Mouse (Mus musculus) B cell, adult 2 months (primary cell): ENCODE measurements around the gene Atxn1l.

Source experiments
- DNase-seq, 2 experiments: peaks; one replicate each; pipeline ENCODE4 v3.0.0; 2022

The Atxn1l gene

DNA sequence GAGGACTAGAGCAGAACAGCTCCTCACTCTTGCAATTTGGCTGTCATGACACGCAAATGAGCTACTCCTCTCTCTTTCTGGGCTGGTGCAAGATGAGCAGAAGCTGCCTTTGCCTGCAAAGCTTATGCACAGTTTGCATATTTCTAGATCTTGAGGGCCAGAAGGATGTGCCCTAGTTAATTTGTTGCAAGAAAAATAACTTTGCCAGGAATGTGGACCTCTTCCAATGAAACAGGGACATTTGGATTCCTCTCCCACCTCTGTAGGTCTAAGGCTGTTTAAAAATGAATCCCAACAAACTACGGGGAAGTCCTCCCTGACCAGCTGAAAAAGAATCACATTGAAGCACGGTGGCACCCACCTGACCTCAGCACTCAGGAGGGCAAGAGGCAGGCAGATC is 12.4 kb downstream of the Atxn1l start:
- DNase-seq = no peak

DNA sequence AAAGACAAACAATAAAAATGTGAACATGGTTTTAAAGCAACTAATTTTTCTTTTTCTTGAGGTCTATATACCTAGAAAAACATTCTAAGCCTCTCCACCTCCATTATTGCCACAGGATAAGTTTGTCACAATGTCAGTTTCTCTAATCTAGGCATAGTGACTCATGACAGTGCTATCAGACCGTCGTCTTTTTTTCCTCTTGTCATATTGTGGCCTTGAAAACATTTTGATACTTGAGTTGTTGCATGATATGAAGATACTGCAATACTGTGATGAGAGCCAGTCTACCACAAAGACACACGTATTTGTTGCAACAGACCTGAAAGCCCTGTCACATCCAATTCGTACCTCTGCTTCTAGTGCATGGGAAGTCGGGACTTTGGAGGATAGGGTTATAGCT is 22.6 kb downstream of the Atxn1l start:
- DNase-seq = no peak

DNA sequence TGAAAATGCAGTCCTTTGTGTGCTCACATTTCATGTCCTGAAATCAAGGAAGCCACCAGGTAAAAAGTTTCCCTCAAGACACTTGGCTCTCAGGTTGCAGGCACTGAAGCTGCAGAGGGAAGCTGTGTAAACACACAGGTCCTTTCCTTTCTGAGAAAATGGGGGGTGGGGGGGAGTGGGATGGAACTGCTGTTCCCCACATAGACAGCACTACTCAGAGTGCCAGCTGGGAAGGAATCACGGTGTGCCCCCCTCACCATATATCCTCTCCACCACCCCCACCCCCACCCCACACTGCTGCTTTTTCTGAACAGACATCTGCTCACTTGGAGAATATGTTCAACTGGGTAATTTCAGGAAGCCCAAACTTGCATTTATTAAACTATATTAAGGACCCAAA is 25.0 kb downstream of the Atxn1l start:
- DNase-seq = no peak

DNA sequence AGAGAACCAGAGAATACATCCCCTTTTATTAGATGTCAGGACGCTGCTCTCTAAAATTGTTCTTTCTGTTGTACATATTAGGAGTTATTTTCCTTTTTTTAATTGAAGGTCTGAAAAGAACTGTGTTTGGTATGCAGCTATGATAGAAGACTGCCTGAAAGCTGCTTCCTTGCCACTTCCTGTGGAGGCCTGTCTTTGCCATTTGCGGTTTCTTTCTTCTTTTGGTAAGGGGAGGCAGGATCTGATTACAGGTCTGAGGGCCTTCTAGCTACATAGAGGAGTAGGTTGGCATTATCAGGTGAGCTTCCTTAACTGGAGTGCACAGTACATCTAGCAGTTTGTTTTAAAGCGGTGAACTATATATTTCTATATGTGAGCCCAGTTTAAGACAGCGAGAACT is 29.6 kb downstream of the Atxn1l start:
- no peak for DNase-seq

DNA sequence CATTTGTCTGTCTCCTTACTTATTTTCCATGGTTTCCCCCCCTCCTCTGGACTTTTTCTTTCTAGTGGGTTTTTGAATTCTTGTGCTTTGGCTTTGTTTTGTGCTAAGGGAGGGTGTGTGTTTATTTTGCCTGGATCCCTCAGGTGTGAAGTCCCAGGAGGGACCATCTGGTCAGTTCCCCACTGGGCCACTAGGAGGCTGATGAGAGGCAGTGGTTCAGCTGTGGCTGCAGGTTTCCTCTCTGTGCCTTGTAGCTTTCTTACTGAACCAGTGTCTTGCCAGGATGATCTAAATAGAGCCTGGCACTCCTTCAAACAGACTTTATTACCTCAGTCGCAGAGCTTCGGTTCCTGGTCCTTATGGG is 30.7 kb downstream of the Atxn1l start:
- peak; percentile 92 to 95 for DNase-seq

DNA sequence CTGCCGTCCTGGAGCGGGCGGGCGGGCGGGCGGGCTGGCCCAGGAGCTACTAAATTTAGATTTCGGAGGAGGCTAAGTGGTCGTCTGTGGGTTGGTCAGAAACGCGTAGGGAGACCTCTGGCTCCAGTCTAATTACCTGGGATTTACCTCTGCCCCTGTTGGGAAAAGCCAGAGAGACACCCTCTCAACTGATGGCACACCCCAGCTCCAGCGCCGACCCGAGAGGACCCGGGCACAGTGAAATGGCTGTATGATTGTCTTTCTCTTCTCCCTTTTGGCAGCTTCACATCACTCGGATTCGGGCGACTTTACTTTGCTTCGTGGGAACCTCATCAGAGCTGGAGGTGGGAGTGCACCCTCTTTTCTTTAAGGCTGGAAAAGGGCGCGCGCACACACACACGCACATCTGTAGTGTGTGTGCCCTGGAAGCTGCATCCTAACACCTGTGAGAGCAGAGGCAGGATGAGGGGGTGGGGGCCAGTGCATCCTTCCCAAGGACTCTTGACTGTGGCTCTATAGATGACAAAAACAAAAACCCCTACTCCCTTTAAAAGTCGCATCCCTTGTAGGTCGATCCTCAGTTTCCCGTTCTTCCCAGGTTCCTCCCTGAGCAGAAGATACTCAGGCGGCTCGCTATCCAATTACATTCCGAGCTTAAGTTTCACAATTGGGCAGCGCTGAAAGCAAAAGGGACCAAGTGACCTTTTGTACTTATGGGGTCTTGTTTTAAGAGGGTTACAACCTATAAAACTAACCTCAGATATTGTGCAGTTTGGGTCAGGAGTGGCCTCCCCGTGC is 31.3 kb downstream of the Atxn1l start:
- DNase-seq = peak; percentile 21 to 34

DNA sequence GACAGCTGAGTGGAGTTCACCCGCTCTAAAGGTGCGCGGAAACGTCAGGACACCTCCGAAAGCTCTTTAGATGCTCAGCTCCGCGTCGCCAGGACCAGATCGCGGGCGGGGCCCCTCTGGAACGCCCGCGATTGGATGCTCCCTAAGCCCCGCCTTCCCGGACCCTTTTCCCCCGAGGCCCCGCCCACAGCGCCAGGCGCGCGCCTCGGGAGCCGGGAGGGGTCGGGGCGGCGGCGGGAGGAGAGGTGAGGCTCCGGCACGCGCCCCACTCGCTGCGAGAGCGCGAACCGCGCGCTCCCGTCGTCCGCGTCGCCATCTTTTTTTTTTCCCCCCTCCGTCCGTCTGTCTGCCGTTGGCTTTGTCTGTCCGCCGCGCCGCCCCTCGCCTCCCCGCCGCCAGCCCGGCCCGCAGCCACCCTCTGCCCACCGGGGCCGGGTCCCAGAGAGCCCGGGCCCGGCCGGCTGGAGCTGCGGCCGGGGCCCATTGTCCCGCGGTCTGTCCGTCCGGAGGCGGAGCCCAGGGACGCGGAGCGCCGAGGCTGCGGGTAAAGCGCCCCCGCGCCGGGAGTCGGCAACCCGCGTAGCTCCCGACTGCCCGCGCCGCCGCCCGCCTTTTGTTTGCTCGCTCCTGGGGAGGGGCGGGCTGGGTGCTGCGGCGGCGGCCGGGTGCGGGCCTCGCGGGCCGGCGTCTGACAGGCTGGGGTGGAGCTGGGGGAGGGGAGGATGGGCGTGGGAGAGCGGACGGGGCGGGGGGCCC is 32.0 kb downstream of the Atxn1l start, which contains the start of gene Zfp821:
Gene Zfp821 (plus strand): TSS at position 227 of the 756 bp plus-strand sequence.
- peak; percentile 92 for DNase-seq

DNA sequence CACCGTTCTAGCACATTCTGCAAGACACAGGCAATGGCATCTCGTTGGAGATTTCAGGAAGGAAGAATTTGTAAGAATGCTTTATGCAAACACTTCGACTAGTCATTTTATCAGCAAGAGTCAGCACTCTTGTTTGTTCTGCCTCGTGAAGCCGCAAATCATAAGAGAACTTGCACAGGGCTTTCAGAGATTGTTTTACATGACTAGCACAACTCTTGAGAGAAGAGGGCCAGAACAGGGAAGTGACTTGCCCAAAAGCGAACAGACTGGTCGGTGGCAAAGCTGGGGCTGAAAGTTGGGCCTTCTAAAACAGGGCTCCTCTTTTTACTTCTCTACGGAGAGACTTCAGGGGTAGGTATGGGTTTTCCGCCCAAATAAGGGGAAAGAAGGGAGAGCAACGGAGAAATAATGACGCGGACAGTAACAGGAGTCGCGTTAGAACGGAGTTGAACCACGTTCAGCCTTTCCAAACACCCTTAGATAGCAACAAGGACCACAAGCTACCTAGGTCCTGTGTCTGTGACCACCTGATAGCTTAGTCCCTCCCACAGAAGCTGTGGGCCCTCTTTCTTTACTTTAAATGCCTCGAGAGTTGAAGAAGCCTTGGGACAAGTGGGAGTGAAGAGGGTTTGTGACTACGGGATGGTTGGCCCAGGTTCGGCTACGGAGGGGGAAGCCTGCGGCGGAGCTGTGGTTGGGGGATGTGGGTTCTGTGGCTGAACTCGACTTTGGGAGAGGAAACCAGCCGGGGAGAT is 32.8 kb downstream of the Atxn1l start:
- DNase-seq = peak in 1 of 2 experiments; percentile 42

DNA sequence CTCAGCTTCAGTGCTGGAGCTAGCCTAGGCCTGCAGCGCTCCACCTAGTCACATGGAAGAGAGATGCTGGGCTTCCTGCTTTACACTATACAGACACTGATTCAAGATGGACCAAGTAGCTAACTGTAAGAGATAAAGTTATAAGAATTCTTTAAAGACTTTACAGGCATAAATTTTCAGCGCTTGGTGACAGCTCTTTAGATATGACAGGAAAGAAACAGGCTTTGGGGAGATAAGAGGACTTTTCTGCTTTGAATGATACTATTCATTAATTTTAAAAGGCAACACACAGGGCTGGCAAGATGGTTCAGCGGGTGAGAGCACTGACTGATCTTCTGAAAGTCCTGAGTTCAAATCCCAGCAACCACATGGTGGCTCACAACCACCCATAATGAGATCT is 39.1 kb downstream of the Atxn1l start:
- no peak for DNase-seq

DNA sequence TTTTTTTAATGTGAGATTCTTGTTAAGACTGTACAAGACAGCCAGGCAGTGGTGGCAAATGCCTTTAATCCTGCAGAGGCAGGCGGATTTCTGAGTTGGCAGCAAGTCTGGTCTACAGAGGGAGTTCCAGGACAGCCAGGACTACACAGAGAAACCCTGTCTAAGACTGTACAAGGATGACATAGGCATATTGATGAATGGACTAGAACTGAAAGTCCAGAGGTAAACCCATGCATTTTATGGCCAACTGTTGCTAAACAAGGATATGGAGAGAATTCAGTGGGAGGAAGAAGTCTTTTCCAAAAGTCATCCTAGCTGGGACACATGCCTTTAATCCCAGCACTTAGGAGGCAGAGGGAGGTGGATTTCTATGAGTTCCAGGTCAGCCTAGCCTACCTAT is 39.8 kb downstream of the Atxn1l start:
- no peak for DNase-seq

DNA sequence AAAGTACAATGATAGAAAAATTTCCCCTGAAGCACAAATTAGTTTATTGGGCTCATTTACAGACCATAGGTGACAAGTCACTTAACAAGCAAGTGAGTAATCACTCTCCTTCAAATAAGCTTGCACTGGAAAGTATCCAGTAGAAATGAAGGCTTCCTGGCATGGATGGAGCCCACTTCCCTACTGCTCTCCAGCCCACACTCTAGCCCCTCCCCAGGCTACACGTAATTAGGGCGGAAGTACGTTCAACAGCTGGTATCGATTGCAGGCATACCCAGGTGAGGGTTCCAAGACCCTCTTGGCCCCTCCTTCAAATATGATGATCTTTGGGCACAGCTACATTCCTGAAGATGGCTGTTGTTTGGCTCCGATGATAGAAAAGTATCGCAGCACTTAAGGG is 43.4 kb downstream of the Atxn1l start:
- peak in 1 of 2 experiments; percentile 14 for DNase-seq

DNA sequence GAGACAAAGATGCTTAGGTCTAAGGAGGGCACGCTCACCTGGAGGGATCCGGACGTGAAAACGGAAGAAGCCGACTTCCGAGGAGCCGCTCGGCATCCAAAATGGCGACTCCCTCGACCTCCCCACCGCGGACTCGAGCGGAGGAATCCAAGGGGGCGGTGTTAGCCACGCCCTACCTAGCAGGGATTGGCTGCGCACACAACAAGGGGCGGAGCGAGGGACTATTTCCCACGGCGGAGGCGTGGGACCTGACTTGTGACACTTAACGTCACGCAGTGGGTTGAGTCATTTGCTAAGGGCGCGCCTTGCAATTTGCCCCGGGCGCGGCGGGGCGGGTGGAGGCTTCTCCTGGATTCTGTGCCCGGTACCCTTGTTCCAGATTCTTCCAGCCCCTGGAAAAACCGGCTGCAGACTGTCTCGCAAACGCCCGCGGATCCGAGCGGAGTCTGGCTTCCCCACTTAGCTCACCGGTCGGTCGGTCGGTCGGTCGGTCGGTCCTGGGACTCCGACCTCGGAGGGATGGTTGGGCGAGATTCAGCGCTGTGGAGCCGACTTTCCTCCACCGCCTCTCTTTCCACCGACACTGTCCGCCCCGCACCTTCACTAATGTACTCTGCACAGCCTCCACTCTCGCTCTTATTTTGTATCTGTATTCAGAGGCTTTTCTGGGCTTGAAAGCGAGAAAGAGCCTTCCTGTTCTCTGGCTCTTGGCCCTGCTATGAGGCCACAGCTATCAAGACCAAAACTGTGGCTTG is 44.2 kb downstream of the Atxn1l start, which contains the start of gene Ist1:
Gene Ist1 (minus strand): TSS at position 115 of the 755 bp plus-strand sequence.
- peak; percentile 99 for DNase-seq

DNA sequence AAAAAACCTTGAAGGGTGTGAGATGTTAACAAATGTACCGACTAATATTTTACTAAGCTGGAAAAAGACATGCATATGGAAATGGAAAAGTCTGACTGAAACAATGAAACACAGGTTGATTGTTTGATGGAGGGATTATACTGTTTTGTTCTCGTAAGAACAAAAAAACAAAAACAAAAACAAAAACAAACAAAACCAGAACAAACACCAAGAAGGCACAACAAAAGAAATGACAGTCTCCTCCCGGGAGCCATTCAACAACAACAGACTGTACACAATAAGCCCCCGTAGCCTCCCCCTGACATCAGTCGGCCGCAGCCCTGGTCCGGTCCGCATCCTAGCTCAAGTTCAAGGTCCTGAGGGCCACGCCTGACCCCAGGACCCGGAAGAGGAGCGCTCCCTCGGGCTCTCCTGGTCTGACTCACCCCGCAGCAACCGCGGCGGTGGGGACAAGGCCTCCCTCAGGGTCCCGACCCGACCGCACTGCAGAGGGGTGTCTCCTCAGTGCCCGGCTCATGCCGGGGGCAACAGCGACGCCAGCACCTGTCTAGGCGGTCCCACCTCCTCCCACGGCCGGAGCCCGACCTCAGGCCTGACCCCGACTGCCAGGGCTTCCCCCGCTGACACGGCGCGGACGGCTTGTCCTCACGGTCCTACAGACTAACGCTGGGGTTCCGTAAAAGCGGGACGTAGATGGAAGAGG is 44.9 kb downstream of the Atxn1l start:
- no peak for DNase-seq

DNA sequence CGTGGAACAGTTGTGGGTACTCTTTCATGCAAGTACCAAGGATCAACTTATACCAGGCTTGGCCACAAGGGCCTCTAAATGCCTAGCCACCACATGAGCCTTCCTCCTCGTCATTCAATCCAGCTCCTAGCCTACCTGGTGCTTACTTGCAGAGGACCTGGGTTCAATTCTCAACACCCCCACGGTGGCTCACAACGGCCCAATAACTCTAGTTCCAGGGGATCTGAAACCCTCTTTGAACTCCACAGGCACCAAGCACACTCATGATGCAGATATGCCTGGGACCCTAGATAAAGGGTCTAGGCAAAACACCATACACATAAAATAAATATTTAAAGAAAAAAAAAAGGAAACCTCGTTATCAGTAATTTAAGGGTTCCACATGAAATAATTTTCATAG is 45.8 kb downstream of the Atxn1l start:
- DNase-seq = peak; percentile 40 to 44

DNA sequence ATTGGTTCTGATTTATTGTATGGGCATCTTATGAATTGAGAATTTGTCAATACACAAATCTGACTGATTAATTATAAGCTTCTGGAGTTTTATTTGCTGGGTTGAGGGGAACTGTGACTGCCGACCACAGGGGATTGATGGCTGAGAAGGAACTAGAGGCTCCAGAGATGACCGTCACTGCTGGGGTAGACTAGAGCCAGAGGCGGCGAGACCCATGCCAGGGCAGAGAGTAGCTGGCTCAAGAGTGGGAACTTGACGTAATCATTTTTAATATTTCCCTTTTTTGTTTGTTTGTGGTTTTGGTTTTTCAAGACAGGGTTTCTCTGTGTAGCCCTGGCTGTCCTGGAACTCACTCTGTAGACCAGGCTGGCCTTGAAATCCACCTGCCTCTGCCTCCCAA is 50.3 kb downstream of the Atxn1l start:
- DNase-seq = no peak

DNA sequence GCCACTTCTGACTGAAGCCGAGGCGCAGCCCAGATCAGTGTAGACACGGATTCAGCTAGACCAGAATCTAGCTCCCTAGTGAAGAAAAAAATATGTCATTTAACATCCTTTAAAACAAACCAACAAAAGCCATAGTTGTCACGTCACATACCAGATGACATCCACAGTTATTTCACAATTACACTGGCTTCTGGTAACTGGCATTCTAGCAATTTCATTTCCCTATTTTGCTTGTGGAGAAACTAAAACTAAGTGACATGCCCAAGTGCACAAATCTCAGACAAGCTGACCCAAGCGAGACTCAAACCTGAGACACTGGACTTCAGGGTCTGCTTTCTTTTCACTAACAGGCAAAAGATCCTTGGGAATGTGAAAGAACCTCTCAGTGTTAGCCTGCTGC is 55.4 kb downstream of the Atxn1l start:
- DNase-seq = no peak

DNA sequence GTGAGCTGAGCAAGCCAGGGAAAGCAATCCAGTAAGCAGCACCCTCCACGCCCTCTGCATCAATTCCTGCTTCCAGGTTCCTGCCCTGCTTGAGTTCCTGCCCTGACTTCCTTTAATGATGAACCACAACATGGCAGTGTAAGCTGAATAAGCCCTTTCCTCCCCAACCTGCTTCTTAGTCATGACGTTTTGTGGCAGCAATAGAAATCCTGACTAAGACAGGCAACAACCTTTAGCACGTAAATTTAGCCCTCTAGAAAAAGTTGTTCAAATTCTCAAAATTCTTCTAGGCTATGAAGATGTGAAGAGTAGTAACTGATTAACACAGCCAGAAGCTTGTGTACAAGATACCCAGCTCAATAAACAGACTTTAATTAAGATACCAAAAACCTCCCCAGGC is 56.0 kb downstream of the Atxn1l start:
- DNase-seq = no peak
